Mouse (Mus musculus) erythroblast, embryonic 14.5 days (primary cell): ENCODE results near the gene Fasl.

ENCODE experiments used
- GATA1 ChIP-seq: IDR thresholded peaks from 2 replicates; pipeline ENCODE4 v1.6.1; 2012; ENCODE audit warnings: low read length, inconsistent platforms, mixed read lengths
- TAL1 ChIP-seq: IDR thresholded peaks from 3 replicates; pipeline ENCODE4 v1.6.1; 2012; ENCODE audit warnings: low read length, inconsistent platforms, mixed read lengths

- TF ChIP-seq GATA1 (no peak), TAL1 (no peak)
These were observed 17.0 kb downstream of the Fasl start for GRCm38 (mm10) chr1:161771293-161771692.
